Mouse (Mus musculus) spleen, adult 2 months (tissue): ENCODE measurements around the gene Ccdc6. TPM values are rescaled to one million over a fixed set of nuclear protein-coding genes. Genes with fewer than 3 reads are reported as not detected.
A peak's percentile ranks its signal among the peaks of the same experiment; 100 is the strongest.

Source experiments
- DNase-seq, 2 experiments: peaks; one replicate each; pipeline versions ENCODE4 v3.0.0 to v3.0.0-alpha.2; 2012 to 2021; ENCODE audit warnings: low spot score in 2 of 2, low read depth in 1 of 2
- H3K27ac ChIP-seq: fragments of 200-500 bp; 2 replicates; pipeline ENCODE4 v1.5.1; 2012; ENCODE audit warnings: low read length, inconsistent platforms; ENCODE audit not compliant: insufficient read depth
- H3K27me3 ChIP-seq: fragments of 200-500 bp; 2 replicates; pipeline ENCODE4 v1.6.1; 2012; ENCODE audit warnings: mild to moderate bottlenecking, moderate library complexity, low read length, inconsistent platforms; ENCODE audit not compliant: control insufficient read depth, insufficient read depth
- H3K36me3 ChIP-seq: fragments of 200-500 bp; 2 replicates; pipeline ENCODE4 v1.6.1; 2012; ENCODE audit warnings: mild to moderate bottlenecking, low read length, inconsistent platforms; ENCODE audit not compliant: control insufficient read depth, insufficient read depth
- H3K4me1 ChIP-seq: fragments of 200-500 bp; 2 replicates; pipeline ENCODE4 v1.6.1; 2011; ENCODE audit warnings: inconsistent platforms; ENCODE audit not compliant: control insufficient read depth, insufficient read depth, insufficient read length
- H3K4me3 ChIP-seq: fragments of 200-500 bp; 2 replicates; pipeline ENCODE4 v1.5.1; 2011; ENCODE audit warnings: mild to moderate bottlenecking, inconsistent platforms; ENCODE audit not compliant: insufficient read depth, insufficient read length; ENCODE audit errors: extremely low read depth
- CTCF ChIP-seq: fragments of 200-500 bp; IDR thresholded peaks from 2 replicates; pipeline ENCODE4 v1.5.1; 2011; ENCODE audit warnings: mild to moderate bottlenecking, inconsistent platforms; ENCODE audit not compliant: insufficient read depth, insufficient read length, insufficient replicate concordance; ENCODE audit errors: extremely low read depth
- POLR2A ChIP-seq: fragments of 200-500 bp; IDR thresholded peaks from 2 replicates; pipeline ENCODE4 v1.6.1; 2011; ENCODE audit warnings: low read depth, low read length, inconsistent platforms
- WGBS: fragments of 180-500 bp; shearing (Covaris S2); methylation state at CpG from one replicate; pipeline ENCODE4 v1.1.7; 2018; 5-methylcytosine and 5-hydroxymethylcytosine counted together
- polyA plus RNA-seq: library from polyadenylated mRNA; depleted of rRNA; stranded (reverse); fragments of >200 nt; gene quantifications from 2 replicates; pipeline ENCODE4 v1.2.3, GENCODE M21; 2012; rRNA removed

The Ccdc6 gene
- 17.7 and 22.3 TPM in 2 replicates for polyA plus RNA-seq

DNA sequence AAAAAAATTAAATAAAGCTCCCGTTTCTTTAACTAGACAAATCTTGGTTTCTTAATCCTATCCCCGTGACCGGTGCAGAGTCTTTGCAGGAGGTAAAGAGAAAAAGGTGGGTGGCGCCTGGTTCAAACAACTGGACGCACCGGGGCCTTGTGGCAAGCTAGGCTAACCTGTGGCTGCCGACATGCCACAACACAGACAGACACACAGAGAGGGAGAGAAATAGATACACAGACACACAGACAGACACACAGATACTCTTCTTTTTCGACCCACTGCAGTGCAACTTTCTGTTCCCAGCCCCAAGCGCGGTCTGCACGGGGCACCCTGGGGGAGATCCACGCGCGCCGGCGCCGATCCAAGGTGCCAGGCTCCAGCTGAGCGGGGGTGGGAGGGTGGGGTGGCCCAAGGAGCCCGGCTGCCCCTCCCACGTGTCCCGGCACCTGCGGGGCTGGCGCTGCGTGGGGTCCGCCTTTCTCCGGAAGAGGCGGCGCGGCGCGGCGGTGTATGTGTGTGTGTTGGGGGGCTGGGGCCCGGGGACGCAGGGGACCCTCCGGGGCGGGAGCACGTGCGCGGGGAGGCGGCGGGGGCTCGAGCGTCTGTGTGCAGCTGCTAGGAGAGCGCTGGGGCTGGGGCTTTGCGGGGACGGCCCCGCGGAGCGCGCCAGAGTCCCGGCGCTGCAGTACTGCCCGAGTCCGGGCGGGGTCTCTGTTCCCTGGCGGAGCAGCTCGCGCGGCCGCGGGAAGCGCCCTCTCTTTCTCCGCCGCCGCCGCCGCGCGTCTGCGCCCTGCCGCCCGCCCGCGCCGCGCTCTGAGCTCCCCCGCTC lies at the start of gene Ccdc6:
TSS of gene Ccdc6 (plus strand) at position 756 of the 823 bp plus-strand sequence.
- no peaks in the 10 kb centered on the region for H3K27me3 ChIP-seq
- peak within 1 kb of the TSS; percentile 82 for H3K4me3 ChIP-seq
- no peaks in the 10 kb centered on the region for H3K36me3 ChIP-seq
- 4% methylated on average over 64 of the region's 77 CpGs for WGBS
- H3K27ac ChIP-seq: peak within 1 kb of the TSS; percentile 94
- H3K4me1 ChIP-seq: peaks cover 9% of the 10 kb centered on the region; the same call in 1 of the 2 replicates
- TF ChIP-seq CTCF: peak; percentile 57; the same call in 1 of the 2 replicates
- TF ChIP-seq POLR2A: no peak
- peak; percentile 54 to 82 for DNase-seq

DNA sequence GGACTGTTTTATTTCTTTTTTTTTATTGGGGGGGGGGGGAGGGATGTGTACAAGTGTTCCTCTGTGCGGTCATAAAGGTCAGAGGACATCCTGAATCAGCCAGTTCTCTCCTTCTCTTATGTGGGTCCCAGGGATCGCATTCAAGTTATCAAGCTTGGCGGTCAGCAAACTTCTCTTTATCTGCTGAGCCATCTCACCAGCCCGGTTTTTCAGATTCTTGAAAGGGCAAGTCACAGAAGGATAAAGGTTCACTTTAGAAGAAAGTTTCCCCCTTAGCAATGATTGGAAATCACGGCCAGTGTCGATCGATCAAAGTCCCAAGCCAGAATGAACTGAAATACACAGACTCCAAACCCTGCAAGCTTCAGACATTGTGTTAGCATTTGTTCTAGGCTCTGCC lies 47.1 kb upstream of the Ccdc6 start:
- Histone ChIP-seq H3K4me1 (no peaks in the 10 kb centered on the region), H3K4me3 (no peak overlapping the region), H3K27me3 (no peaks in the 10 kb centered on the region), H3K36me3 (no peaks in the 10 kb centered on the region), H3K27ac (no peak overlapping the region)
- WGBS: 91% methylated on average over 7 of the region's 7 CpGs
- no peak for TF ChIP-seq POLR2A
- TF ChIP-seq CTCF: no peak
- DNase-seq: no peak

DNA sequence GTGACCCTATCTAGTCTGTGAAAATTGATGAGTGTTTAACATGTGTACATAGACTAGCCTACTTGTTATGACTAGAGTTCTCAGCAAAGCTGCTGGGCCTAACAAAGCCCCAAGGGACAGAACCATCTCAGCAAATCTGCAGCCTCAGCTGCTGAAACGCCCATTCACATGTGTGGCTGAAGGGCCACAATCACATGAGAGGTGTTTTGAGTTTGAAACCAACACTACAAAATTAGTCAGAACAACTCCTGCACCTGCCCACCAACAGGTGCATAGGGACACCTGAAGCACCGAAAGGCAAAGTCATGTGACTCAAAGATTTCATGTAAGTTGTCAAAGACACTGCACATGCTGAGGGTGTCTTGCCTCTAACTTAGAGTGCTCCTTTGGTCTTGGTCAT lies 41.6 kb upstream of the Ccdc6 start:
- Histone ChIP-seq H3K36me3 (no peaks in the 10 kb centered on the region), H3K27ac (no peak overlapping the region), H3K4me1 (no peaks in the 10 kb centered on the region), H3K27me3 (no peaks in the 10 kb centered on the region), H3K4me3 (no peak overlapping the region)
- 87% methylated on average over 2 of the region's 2 CpGs for WGBS
- TF ChIP-seq POLR2A (no peak), CTCF (no peak)
- DNase-seq: no peak

DNA sequence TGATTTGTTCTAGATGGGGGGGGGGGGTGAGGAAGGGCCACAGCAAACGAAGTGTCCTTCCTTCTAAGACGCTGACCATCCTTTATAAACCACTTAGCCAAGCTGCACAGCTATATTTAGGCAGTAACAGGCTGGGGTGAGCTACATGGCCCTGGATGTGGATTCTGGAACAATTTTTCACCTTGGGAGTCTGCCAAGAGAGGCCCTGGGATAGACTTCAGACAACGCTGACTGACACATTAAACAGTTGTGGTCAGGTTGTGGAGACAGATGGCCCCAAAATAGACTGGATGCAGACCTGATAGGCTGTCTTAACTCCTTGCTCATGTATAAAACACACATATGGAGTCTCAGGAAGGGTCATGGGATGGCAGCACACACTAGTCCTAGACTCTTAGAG lies 39.9 kb upstream of the Ccdc6 start:
- H3K36me3 ChIP-seq: no peaks in the 10 kb centered on the region
- WGBS: 81% methylated on average over 3 of the region's 3 CpGs
- no peak overlapping the region for H3K4me3 ChIP-seq
- H3K27ac ChIP-seq: no peak overlapping the region
- H3K4me1 ChIP-seq: no peaks in the 10 kb centered on the region
- H3K27me3 ChIP-seq: no peaks in the 10 kb centered on the region
- no peak for TF ChIP-seq CTCF
- no peak for TF ChIP-seq POLR2A
- no peak for DNase-seq

DNA sequence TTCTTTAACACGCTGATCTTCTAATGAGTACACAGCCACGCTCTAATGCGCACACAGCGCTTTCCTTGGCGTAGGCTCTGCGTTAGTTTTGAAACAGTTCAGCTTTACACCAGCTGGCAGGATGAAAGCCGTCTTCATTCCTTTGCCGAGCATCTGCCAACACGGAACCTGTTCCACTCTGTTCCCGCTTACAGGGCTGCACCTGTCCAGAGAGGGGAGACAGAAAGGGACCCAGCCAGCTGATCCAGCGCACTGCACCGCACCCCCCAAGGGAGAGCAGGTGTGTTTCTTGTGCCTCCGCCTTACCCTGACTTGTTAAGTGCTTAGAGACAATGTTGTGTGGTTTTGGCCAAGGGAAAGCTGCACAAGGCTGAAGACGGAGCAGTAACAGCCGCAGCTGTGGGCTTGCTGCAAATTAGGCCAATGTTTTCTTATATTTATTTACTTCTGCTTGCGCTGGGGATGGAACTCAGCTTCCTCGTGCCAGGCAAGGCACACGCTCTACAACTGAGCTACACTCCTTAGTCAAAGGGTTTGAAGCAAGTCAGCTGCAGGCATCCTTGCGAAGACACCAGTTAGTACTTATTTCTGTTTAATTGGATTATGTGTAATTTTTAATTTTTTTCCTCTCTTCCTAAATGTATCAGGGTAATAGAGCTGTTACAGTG lies 36.8 kb upstream of the Ccdc6 start:
- H3K27me3 ChIP-seq: no peaks in the 10 kb centered on the region
- H3K36me3 ChIP-seq: no peaks in the 10 kb centered on the region
- no peak for TF ChIP-seq POLR2A
- no peak for TF ChIP-seq CTCF
- DNase-seq: no peak
- H3K27ac ChIP-seq: no peak overlapping the region
- no peaks in the 10 kb centered on the region for H3K4me1 ChIP-seq
- H3K4me3 ChIP-seq: no peak overlapping the region
- WGBS: 84% methylated on average over 19 of the region's 19 CpGs

DNA sequence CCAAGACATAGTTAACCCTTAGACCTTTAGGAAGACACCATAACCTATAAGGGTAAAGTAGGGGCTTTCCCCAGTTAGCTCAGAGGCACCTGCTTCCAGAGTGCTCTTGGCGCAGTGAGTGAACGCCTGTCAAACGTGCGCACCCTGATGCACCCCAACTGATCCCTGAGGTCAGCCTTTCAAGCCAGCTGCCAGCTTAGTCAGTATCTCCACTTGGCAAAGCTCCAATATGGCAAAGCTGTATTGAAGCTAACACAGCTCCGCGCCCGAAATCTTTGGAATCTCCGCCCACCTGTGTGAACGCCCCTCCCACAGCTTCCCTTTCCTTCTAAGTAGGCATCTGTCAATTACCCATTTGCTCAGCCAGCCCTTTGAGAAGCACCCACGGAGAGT lies 36.2 kb upstream of the Ccdc6 start:
- WGBS: 32% methylated on average over 10 of the region's 10 CpGs
- Histone ChIP-seq H3K27me3 (no peaks in the 10 kb centered on the region), H3K36me3 (no peaks in the 10 kb centered on the region), H3K27ac (no peak overlapping the region), H3K4me1 (no peaks in the 10 kb centered on the region), H3K4me3 (no peak overlapping the region)
- peak in 1 of 2 experiments; percentile 17 for DNase-seq
- TF ChIP-seq CTCF (no peak), POLR2A (no peak)
